Mouse (Mus musculus): ENCODE measurements around the gene Cfc1.
A peak's percentile ranks its signal among the peaks of the same experiment; 100 is the strongest.

The Cfc1 gene

DNA sequence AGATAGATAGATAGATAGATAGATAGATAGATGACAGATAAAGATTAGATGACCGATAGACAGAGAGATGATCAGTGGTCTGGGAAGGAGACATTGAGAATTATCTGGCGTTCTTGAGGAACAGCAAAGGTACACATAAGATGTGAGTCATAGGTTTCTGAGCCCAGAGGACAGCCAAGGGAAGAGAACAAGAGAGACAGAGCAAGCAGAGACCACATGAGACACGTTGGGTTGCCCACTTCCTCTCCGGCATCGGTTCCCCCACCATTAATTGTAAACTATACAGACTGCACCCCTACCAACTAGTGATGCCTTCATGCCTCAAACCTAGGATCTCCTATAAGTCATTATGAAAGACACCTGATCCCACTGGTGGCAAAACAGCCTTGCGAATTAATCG lies 18.8 kb downstream of the Cfc1 start:
- DNase-seq: no peak

DNA sequence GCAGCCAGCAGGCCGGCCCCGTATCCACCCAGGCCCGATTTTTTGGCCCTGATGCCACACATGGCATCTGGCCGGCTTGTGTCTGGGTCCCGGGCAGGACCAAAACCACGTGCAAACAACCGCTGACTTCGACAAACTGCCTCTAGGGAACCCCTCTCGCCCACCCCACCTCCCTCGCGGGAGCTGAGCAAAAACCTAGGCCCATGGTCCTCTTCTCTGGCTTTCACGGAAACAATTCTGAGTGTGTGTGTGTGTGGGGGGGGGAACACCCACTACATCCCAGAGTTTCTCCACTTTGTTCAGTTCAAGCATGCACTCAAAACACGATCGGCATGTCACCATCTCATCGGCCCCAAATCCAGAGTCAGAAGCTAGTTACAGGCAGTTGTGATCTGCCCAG lies 25.4 kb downstream of the Cfc1 start, which contains the start of gene Prss40:
Gene Prss40 (minus strand): TSS at position 101 of the 400 bp plus-strand sequence.
- DNase-seq: no peak

DNA sequence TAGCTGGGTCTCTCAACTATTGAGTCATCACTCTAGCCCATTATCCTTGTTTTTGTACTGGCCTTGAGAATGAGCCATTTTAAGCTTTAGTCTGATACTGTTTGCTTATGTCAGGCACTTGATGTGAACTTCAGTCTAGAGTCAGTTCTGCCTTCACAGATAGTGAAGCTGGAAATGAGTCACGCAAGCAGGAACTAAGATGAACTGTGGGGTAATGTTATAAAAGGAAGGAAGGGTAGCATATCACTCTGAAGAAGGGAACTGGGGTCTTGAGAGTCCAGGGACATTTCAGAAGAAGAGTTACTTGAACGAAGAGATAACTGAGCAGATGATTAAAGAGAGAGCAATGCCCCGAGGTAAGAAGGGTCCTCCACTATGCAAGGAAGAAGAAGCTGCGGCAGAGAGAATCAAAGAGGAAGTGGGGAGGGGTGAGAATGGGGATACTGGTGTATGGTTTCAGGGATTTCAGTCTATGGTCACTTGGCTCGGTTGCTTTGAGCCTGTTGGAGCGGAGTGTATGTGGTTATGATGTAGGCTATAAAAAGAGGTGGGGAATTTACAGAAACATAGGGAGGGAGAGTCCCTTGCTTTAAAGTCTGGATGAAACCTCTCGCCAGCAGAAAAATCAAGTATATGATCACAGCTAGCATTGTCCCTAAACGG lies 29.1 kb downstream of the Cfc1 start:
- no peak for DNase-seq

DNA sequence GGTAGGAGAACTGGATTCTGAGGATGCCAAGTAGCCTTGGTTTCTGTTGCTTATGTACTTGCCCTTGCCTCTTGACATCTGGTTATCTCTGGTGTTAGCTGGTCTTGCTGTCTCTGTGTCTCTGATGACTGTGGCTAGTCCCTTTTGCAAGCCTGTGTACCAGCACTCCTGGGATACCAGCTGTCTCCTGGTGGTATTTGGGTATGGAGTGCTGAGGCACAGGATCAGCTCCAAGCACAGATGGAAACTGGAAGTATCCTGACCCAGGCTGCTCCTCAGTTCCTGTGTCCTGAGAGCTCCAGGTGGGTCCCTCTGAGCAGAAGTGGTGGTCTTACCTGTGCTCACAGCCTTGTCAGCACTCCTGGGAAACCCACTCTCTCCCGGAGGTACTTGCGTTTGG lies 32.7 kb downstream of the Cfc1 start:
- DNase-seq: no peak

DNA sequence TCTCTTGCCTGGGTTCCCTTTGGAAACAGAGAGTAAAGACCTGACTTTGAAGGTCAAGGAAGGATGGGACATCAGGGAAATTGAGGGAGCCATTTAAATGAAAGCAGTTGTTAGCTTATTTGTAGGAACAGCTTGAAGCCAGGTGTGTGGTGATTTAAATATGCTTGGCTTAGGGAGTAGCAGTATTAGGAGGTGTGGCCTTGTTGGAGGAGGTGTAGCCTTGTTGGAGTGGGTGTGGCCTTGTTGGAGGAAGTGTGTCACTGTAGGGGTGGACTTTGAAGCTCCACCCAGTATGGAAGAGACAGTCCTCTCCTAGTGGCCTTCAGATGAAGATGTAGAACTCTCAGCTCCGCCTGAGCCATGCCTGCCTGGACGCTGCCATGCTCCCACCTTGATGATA lies 34.4 kb downstream of the Cfc1 start:
- no peak for DNase-seq

DNA sequence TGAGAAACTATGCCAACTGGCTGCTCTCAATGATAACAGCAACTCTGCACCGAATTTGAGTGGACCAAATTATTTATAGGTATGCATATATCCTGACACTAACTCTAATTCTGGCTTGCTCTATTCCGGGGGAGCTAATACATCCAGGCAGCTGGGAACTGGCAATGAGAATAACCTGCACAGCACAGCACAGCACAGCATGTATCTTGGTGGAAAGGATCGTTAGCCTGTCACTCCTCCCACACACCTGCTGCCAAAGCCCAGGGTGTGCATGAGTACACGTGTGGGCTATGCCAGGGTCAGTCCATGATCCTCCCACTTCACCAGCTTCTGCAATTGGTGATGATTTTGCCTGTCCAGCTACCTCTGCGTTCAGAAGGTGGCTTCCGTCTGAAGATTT lies 36.0 kb downstream of the Cfc1 start:
- no peak for DNase-seq

DNA sequence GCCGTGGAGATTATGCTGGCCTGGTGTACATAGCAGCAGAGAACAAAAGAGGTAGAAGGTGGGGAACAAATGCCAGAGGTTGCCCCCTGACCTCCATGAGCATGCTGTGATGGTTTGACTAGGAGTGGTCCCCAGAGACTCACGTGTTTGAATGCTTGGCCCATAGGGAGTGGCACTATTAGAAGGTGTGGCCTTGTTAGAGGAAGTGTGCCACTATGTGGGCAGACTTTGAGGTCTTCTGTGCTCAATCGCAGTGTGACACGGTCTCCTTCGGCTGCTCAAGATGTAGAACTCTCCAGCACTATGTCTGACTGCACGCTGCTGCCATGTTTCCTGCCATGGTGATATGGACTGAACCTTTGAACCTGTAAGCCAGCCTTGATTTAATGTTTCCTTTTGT lies 37.8 kb downstream of the Cfc1 start:
- no peak for DNase-seq

DNA sequence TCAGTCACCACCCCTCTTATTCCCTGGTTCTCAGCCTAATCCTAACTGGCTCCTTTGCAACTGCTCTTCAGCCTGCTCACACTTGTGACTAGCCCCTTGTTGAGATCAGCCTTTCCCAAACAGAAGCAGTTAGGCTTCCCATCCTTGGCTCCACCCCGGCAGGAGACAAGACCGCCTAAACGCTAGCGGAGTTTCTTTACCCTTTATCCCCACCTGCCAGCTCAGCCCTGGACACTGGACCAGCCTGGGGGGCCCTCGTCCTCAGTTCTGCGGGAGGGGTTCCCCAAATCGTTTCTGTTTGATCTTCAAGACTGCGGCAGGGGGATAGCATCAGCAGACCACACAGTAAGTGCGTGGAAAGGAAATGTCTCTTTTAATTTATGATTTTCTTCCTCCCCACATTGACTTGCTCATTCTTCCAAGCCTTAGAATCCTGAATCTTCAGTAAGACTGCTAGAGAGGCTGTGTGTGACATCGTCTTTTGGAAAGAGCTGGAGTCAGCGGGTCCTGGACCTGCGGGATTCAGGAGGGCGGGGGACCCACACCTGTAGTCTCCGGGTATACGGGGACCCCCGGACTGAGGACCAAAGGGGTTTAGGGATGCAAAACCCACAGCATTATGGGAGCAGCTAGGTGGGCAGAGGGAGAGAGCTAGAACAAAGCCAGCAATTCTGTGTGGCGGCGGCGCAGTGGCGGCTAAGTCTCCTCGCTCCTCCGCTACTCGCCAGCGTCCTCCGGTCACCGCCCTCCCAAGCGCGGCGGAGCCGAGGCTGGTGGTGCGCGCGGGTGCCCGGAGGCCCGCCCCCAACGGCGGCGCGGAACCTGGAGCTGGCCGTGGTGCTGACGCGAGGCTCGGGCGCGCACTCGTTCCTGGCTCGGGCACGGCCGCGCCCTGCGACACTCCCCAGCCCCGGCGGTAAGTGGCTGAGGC lies 43.7 kb downstream of the Cfc1 start, which contains the start of gene Amer3:
Gene Amer3 (plus strand): TSS at position 807 of the 931 bp plus-strand sequence.
- peak; percentile 88 to 92 for DNase-seq

DNA sequence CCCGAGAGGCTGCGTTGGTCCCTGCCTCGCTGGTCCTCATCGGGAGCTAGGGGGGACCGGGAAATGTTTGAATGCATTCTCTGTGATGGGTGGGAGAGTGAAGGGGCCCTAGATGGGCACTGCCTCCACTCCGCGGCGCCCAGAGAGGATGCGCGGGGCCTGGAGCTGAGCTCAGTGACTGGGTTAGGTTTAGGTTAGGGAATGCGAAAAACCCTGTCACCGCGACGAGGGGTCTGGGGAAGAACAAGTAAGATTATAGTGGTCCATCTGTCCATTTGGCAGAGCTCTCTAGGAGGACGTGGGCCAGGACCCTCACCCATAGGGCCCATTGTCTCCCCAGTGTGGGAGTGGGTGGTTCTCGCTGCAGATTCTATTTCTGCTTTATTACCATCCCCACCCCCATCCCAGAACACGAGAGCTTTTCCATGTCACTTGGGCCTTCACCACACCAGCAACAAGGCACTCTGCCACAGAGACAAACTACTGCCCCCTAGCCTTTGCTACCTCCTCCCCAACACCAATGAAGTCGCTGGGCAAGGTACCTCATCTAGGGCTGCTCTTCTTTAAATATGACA lies 44.4 kb downstream of the Cfc1 start:
- peak; percentile 60 to 62 for DNase-seq

DNA sequence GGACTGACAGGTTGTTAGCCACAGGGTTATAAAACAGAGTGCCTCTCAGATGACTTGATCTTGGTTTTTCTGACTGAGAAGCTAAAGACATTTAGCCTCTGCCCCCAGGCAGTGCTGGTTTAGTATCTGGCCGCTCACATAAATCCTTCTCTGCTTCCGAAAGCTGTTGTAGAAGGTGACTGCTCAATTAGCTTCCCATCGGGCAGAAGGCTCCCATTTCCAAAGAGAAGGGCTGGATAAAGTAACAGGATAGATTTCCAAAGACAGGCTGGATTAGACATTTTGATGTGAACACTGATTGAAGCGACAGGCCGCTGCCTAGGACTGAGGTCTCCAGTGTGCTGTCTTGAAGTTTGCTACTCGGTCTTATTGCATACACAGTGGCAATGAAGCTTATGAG lies 46.8 kb downstream of the Cfc1 start:
- DNase-seq: no peak

DNA sequence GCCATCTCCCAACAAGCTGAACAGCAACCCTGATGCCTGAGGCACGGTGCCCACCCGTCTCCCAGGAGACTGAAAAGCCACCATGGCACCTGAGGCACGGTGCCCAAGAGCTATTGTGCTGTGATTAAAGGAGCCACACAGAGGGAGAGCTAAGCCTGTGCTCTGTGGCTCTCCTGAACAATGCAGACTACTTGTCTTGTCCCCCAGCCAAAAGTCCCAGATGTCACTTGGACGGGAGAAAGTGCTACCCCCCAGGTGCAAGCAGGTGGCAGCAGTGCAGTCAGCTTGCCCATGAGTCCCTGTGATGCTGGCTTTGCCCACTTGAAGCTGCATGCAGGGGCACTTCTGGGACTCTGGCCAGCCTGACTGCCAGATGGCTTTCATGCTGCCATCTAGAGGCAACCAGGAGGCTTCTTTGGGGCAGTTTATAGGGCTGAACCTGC lies 48.4 kb downstream of the Cfc1 start:
- DNase-seq: peak; percentile 98

DNA sequence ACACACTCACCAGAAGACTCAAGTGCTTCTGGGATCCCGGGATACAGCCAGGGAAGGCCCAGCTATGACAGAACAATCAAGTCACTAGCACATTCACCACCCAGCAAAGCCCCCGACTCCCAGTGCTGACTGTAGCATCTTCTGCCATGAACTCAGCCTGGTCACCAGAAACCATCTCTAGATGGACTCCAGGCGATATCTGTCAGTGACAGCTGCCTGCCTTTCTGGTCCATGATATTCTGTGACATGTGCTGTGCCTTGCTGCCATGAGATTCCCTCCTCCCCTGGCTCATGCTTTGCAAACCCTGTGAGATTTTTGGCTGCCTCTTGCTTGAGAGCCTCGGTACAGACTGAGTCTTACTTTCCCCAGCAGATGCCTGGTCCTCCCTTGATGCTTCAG lies 49.3 kb downstream of the Cfc1 start:
- DNase-seq: peak; percentile 44 to 55

DNA sequence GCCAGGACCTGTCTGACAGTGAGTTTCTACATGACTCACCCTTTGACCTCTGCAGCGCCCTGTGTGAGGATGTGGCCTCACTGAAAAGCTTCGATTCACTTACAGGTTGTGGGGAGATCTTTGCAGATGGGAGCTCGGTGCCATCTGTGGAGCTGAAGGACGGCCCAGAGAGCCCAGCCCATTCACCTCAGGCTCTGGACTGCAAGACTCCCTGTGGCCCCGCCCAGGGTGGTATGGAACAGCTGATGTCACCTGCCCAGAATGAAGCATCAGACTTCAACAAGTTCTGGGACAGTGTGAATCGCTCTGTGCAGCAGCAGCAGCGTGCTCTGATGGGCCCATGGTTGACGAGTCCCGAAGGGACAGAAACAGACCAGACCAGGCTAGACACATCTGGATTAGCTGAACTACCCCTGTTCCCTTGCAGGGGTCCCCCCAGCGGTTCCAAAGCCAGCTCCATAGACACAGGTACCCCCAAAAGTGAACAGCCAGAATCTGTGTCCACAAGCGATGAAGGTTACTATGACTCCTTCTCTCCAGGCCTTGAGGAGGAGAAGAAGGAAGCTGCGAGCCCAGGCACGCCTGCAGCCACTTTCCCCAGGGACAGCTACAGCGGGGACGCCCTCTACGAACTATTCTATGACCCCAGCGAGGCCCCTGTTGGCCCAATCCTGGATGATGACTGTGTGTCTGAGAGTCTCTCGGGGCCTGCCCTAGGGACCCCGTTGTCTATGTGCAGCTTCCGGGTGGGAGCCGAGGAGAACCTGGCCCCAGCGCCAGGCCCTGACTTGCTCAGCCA lies 52.0 kb downstream of the Cfc1 start:
- no peak for DNase-seq
